Mouse (Mus musculus) embryonic facial prominence, embryonic 13.5 days (tissue): ENCODE data around the gene Syt13. TPM values are rescaled to one million over a fixed set of nuclear protein-coding genes. Genes with fewer than 3 reads are reported as not detected.
A peak's percentile ranks its signal among the peaks of the same experiment; 100 is the strongest.

Experiments
- ATAC-seq: fragments of 200-750 bp; cut with Nextera tagmentation; 2 replicates; pipeline ENCODE4 v1.8.0; 2017; ENCODE audit warnings: low read depth; ENCODE audit not compliant: insufficient number of reproducible peaks, insufficient read depth, low FRiP score, low TSS enrichment
- H3K27ac ChIP-seq: fragments of 300-500 bp; sonication (generic); 2 replicates; pipeline ENCODE4 v1.5.1; 2015; ENCODE audit warnings: moderate library complexity, mild to moderate bottlenecking, inconsistent platforms
- H3K27me3 ChIP-seq: fragments of 300-500 bp; sonication (generic); 2 replicates; pipeline ENCODE4 v1.6.1; 2015; ENCODE audit warnings: mild to moderate bottlenecking, inconsistent platforms
- H3K36me3 ChIP-seq: fragments of 300-500 bp; sonication (generic); 2 replicates; pipeline ENCODE4 v1.6.1; 2015; ENCODE audit warnings: mild to moderate bottlenecking, inconsistent platforms
- H3K4me1 ChIP-seq: fragments of 300-500 bp; sonication (generic); 2 replicates; pipeline ENCODE4 v1.6.1; 2015; ENCODE audit warnings: inconsistent platforms
- H3K4me2 ChIP-seq: fragments of 300-500 bp; sonication (generic); 2 replicates; pipeline ENCODE4 v1.6.1; 2015; ENCODE audit warnings: moderate library complexity, mild to moderate bottlenecking, inconsistent platforms
- H3K4me3 ChIP-seq: fragments of 300-500 bp; sonication (generic); 2 replicates; pipeline ENCODE4 v1.5.1; 2015; ENCODE audit warnings: mild to moderate bottlenecking, inconsistent platforms
- H3K9ac ChIP-seq: fragments of 300-500 bp; sonication (generic); 2 replicates; pipeline ENCODE4 v1.6.1; 2015; ENCODE audit warnings: mild to moderate bottlenecking, inconsistent platforms
- H3K9me3 ChIP-seq: fragments of 300-500 bp; sonication (generic); 2 replicates; pipeline ENCODE4 v1.6.1; 2016; ENCODE audit warnings: inconsistent platforms
- WGBS: fragments of 180-500 bp; shearing (Covaris S2); methylation state at CpG from one replicate; pipeline ENCODE4 v1.1.7; 2015; ENCODE audit warnings: mixed read lengths; 5-methylcytosine and 5-hydroxymethylcytosine counted together
- polyA plus RNA-seq: library from polyadenylated mRNA; unstranded; fragments of >200 nt; fragmentation: Nextera tagmentation; extraction: Ambion mirVana; gene quantifications from 2 replicates; pipeline ENCODE4 v1.2.1, GENCODE M21; 2015

The Syt13 gene
- 4.2 and 5.4 TPM in 2 replicates for polyA plus RNA-seq

DNA sequence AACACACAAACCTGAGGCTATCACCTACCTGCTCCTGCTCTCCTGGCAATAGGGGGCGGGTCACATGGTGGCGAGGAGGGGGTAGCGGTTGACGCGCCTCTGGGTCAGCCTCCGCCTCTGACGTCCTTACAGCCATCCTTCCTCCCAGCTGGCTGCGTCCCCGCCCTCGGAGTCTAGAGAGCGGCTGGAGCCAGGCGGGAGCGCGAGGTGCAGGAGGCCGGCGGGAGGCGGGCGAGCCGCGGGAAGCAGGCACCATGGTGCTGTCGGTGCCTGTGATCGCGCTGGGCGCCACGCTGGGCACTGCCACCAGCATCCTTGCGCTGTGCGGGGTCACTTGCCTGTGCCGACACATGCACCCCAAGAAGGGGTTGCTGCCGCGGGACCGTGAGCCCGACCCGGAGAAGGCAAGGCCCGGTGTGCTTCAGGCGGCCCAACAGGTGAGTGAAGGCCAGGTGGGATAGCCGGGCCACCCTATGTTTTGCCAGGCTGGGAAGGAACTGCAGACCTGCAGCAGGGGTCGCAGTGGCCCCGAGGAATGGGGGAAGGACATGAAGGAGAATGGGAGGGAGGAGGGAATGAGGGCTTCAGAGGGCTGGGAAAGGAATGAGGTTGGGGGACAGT is at the start of gene Syt13:
Gene Syt13 (plus strand): TSS at position 166 of the 621 bp plus-strand sequence.
- H3K9ac ChIP-seq, result peak within 1 kb of the TSS; percentile 69
- peak within 1 kb of the TSS; percentile 90 for H3K4me2 ChIP-seq
- H3K36me3 ChIP-seq, result no peaks in the 10 kb centered on the region
- H3K27me3 ChIP-seq, result peaks cover 51% of the 10 kb centered on the region
- H3K9me3 ChIP-seq, result peaks cover 3% of the 10 kb centered on the region; the same call in 1 of the 2 replicates
- no peak within 1 kb of the TSS for H3K27ac ChIP-seq
- under 1% methylated on average over 38 of the region's 38 CpGs for WGBS
- peaks cover 36% of the 10 kb centered on the region for H3K4me1 ChIP-seq
- H3K4me3 ChIP-seq, result peak within 1 kb of the TSS; percentile 48
- ATAC-seq, result peak; percentile 70

DNA sequence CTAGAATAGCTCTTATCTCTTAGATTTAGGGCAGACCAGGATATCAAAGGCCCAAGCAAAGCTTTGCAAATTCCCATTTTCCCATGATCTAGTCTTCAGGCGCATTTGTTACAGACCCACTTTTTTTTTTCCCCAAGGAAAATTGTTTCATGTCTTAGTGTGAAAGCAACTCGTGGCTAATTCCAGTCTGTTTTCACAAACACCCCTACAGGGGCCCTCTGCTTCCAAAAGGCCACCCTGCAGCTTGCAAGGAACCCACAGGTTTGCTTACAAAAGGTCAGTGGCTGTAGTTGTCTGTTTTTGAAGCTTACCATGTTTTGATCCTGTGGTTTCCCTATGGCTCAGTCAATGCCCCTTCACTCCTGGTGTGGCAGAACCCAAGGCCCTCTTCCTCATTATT is 48.3 kb upstream of the Syt13 start:
- no peak overlapping the region for H3K9ac ChIP-seq
- peaks cover 20% of the 10 kb centered on the region for H3K4me1 ChIP-seq
- no peaks in the 10 kb centered on the region for H3K27me3 ChIP-seq
- peaks cover 7% of the 10 kb centered on the region for H3K9me3 ChIP-seq
- no peak overlapping the region for H3K27ac ChIP-seq
- 19% methylated on average over 2 of the region's 2 CpGs for WGBS
- no peaks in the 10 kb centered on the region for H3K36me3 ChIP-seq
- no peak overlapping the region for H3K4me2 ChIP-seq
- H3K4me3 ChIP-seq, result no peak overlapping the region
- no peak for ATAC-seq

- H3K27me3 ChIP-seq, result no peaks in the 10 kb centered on the region
- no peaks in the 10 kb centered on the region for H3K9me3 ChIP-seq
- peaks cover 20% of the 10 kb centered on the region for H3K4me1 ChIP-seq
- 16% methylated on average over 10 of the region's 10 CpGs for WGBS
- no peak overlapping the region for H3K27ac ChIP-seq
- no peaks in the 10 kb centered on the region for H3K36me3 ChIP-seq
- H3K4me2 ChIP-seq, result no peak overlapping the region
- no peak overlapping the region for H3K4me3 ChIP-seq
- no peak for ATAC-seq
- no peak overlapping the region for H3K9ac ChIP-seq
Measured at GRCm38 (mm10) chr2:92870139-92870836, 44.6 kb upstream of the Syt13 start.

DNA sequence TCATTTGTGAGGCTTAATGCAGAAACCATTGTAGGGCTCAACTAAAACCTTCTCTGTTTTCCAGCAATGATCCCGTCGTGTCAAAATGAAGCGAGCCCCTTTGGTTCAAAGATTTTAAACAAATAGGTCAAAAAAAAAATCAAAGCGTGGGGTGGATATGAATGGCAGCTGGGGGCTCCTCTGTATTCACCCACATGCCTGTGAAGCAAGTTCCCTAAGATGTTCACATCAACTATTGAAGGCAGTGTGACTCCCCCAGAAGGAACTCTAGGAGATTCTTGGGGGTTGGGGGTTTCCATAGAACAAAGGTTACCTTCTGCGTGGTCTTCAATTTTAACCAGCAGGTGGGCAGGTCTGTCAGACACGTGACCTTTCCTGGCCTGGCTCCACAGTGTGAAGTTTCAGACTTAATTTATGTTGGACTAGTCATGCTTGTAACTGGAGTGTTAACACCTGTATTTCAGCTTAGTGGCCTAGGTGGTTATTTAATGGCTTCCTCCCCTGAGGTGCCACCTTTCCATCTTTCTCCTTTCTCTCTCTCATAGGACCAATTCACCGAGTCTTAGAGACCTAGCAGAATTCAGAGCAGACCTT is 43.7 kb upstream of the Syt13 start:
- Histone ChIP-seq H3K4me3 (no peak overlapping the region), H3K9me3 (no peaks in the 10 kb centered on the region), H3K4me1 (peaks cover 20% of the 10 kb centered on the region), H3K9ac (no peak overlapping the region), H3K4me2 (no peak overlapping the region), H3K27me3 (0 out of 2 replicates have a peak, but pooled peaks cover 3% of the 10 kb centered on the region), H3K27ac (no peak overlapping the region), H3K36me3 (no peaks in the 10 kb centered on the region)
- WGBS, result 17% methylated on average over 7 of the region's 7 CpGs
- no peak for ATAC-seq

GRCm38 (mm10) chr2:92872652-92873051 is 42.2 kb upstream of the Syt13 start:
- Histone ChIP-seq H3K4me3 (no peak overlapping the region), H3K9ac (no peak overlapping the region), H3K27me3 (peaks cover 3% of the 10 kb centered on the region; the same call in 1 of the 2 replicates), H3K36me3 (no peaks in the 10 kb centered on the region), H3K4me1 (peaks cover 17% of the 10 kb centered on the region), H3K27ac (no peak overlapping the region), H3K9me3 (no peaks in the 10 kb centered on the region), H3K4me2 (no peak overlapping the region)
- WGBS, result 78% methylated on average over 4 of the region's 4 CpGs
- no peak for ATAC-seq

DNA sequence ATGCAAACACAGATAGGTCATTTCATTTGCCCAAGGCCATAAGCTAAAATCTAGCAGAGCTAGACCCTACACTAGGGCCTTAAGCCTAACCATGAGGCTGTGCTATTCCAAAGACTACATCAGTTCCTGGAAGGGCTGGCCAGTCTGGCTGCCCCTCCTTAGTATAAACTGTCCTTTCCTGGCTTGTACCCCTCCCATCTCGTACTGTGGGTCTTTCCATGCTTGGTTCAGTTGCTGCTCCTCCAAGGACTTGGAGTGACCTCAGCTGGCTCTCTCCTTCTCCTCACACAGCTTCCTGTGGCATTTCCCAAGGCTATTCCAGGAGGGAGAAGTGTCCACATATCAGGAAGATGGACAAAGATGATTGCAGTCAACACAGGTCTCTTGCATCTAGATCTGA is 40.3 kb upstream of the Syt13 start:
- ATAC-seq, result no peak
- no peak overlapping the region for H3K9ac ChIP-seq
- H3K9me3 ChIP-seq, result no peaks in the 10 kb centered on the region
- 84% methylated on average over 1 of the region's 1 CpGs for WGBS
- no peaks in the 10 kb centered on the region for H3K36me3 ChIP-seq
- no peak overlapping the region for H3K4me2 ChIP-seq
- peaks cover 19% of the 10 kb centered on the region for H3K27me3 ChIP-seq
- H3K27ac ChIP-seq, result no peak overlapping the region
- H3K4me1 ChIP-seq, result peaks cover 22% of the 10 kb centered on the region
- H3K4me3 ChIP-seq, result no peak overlapping the region

- H3K9ac ChIP-seq, result no peak overlapping the region
- no peaks in the 10 kb centered on the region for H3K36me3 ChIP-seq
- WGBS, result 47% methylated on average over 3 of the region's 3 CpGs
- ATAC-seq, result no peak
- H3K27me3 ChIP-seq, result peaks cover 27% of the 10 kb centered on the region
- no peak overlapping the region for H3K4me2 ChIP-seq
- peaks cover 8% of the 10 kb centered on the region; the same call in 1 of the 2 replicates for H3K4me1 ChIP-seq
- no peaks in the 10 kb centered on the region for H3K9me3 ChIP-seq
- H3K27ac ChIP-seq, result no peak overlapping the region
- H3K4me3 ChIP-seq, result no peak overlapping the region
Measured at GRCm38 (mm10) chr2:92877488-92877887, 37.4 kb upstream of the Syt13 start.

- no peaks in the 10 kb centered on the region for H3K36me3 ChIP-seq
- H3K27ac ChIP-seq, result peak overlapping the region; percentile 81
- peak overlapping the region; percentile 32; the same call in 1 of the 2 replicates for H3K9ac ChIP-seq
- H3K4me2 ChIP-seq, result peak overlapping the region; percentile 46
- H3K4me1 ChIP-seq, result peaks cover 16% of the 10 kb centered on the region
- H3K27me3 ChIP-seq, result peaks cover 18% of the 10 kb centered on the region; the same call in 1 of the 2 replicates
- WGBS, result 2% methylated on average over 15 of the region's 15 CpGs
- H3K9me3 ChIP-seq, result no peaks in the 10 kb centered on the region
- H3K4me3 ChIP-seq, result no peak overlapping the region
- ATAC-seq, result peak; percentile 70; the same call in 1 of the 2 replicates
Measured at GRCm38 (mm10) chr2:92883039-92883911, 31.6 kb upstream of the Syt13 start.

DNA sequence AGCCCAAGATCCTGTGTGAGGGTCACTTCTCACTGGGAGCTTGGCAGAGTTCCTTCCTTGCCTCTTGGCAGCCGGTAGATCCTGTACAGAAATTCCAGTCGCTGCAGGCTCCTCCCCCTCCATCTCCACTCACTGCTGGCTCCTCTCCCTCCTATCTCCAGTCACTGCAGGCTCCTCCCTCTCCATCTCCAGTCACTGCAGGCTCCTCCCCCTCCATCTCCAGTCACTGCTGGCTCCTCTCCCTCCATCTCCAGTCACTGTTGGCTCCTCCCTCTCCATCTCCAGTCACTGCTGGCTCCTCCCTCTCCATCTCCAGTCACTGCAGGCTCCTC is 31.0 kb upstream of the Syt13 start:
- Histone ChIP-seq H3K4me2 (peak overlapping the region; percentile 46), H3K9me3 (no peaks in the 10 kb centered on the region), H3K27ac (peak overlapping the region; percentile 81), H3K27me3 (0 out of 2 replicates have a peak, but pooled peaks cover 12% of the 10 kb centered on the region), H3K9ac (peak overlapping the region; percentile 32; the same call in 1 of the 2 replicates), H3K4me1 (peaks cover 16% of the 10 kb centered on the region), H3K36me3 (no peaks in the 10 kb centered on the region), H3K4me3 (no peak overlapping the region)
- whole genome bisulfite sequencing, result 0% methylated on average over 2 of the region's 2 CpGs
- ATAC-seq, result peak; percentile 12; the same call in 1 of the 2 replicates

- Histone ChIP-seq H3K4me3 (no peak overlapping the region), H3K4me1 (peaks cover 16% of the 10 kb centered on the region), H3K27ac (peak overlapping the region; percentile 11; the same call in 1 of the 2 replicates), H3K27me3 (0 out of 2 replicates have a peak, but pooled peaks cover 9% of the 10 kb centered on the region), H3K36me3 (no peaks in the 10 kb centered on the region), H3K9ac (no peak overlapping the region), H3K4me2 (no peak overlapping the region), H3K9me3 (no peaks in the 10 kb centered on the region)
- no peak for ATAC-seq
- 76% methylated on average over 6 of the region's 6 CpGs for WGBS
Measured at GRCm38 (mm10) chr2:92884976-92885375, 29.9 kb upstream of the Syt13 start.

- H3K4me2 ChIP-seq, result no peak overlapping the region
- H3K27me3 ChIP-seq, result no peaks in the 10 kb centered on the region
- ATAC-seq, result no peak
- WGBS, result 64% methylated on average over 3 of the region's 3 CpGs
- no peak overlapping the region for H3K27ac ChIP-seq
- no peaks in the 10 kb centered on the region for H3K9me3 ChIP-seq
- H3K4me1 ChIP-seq, result peaks cover 16% of the 10 kb centered on the region
- no peak overlapping the region for H3K4me3 ChIP-seq
- H3K36me3 ChIP-seq, result no peaks in the 10 kb centered on the region
- H3K9ac ChIP-seq, result no peak overlapping the region
Measured at GRCm38 (mm10) chr2:92886862-92887261, 28.0 kb upstream of the Syt13 start.
